Mouse (Mus musculus) liver, embryonic 14.5 days (tissue): ENCODE data around the gene Gpc6. TPM values are rescaled to one million over a fixed set of nuclear protein-coding genes. Genes with fewer than 3 reads are reported as not detected.

Source experiments
- ATAC-seq: fragments of 200-750 bp; cut with Nextera tagmentation; 2 replicates; pipeline ENCODE4 v1.8.0; 2017; ENCODE audit warnings: moderate number of reproducible peaks, mild to moderate bottlenecking, moderate library complexity; ENCODE audit not compliant: insufficient read depth
- DNase-seq, 3 experiments: peaks; one replicate each; pipeline ENCODE4 v3.0.0-alpha.2; 2012 to 2013; ENCODE audit warnings: low read depth in 3 of 3, low spot score in 3 of 3
- H3K27ac ChIP-seq: fragments of 300-500 bp; sonication (generic); 2 replicates; pipeline ENCODE4 v1.5.1; 2014; ENCODE audit warnings: moderate library complexity, mild to moderate bottlenecking, control low read depth, inconsistent platforms
- H3K27me3 ChIP-seq: fragments of 300-500 bp; sonication (generic); 2 replicates; pipeline ENCODE4 v1.6.1; 2014; ENCODE audit warnings: mild to moderate bottlenecking, low read length, moderate library complexity; ENCODE audit not compliant: control insufficient read depth, insufficient read depth
- H3K36me3 ChIP-seq: fragments of 300-500 bp; sonication (generic); replicated peaks from 2 replicates; pipeline ENCODE4 v1.6.1; 2014; ENCODE audit warnings: low read depth; ENCODE audit not compliant: control insufficient read depth, insufficient read depth
- H3K4me1 ChIP-seq, 2 experiments: fragments of 200-500 bp in 1 of 2; fragments of 300-500 bp in 1 of 2; sonication (generic) in 1 of 2; replicated peaks; 2 replicates each; pipeline ENCODE4 v1.6.1; 2012 to 2014; ENCODE audit warnings: antibody characterized with exemption in 1 of 2, inconsistent platforms in 1 of 2, low read length in 1 of 2; ENCODE audit not compliant: control insufficient read depth in 2 of 2, insufficient read depth in 2 of 2
- H3K4me2 ChIP-seq: fragments of 300-500 bp; sonication (generic); 2 replicates; pipeline ENCODE4 v1.6.1; 2014; ENCODE audit warnings: low read depth, mild to moderate bottlenecking, control low read depth, moderate library complexity
- H3K4me3 ChIP-seq, 2 experiments: fragments of 200-500 bp in 1 of 2; fragments of 300-500 bp in 1 of 2; sonication (generic) in 1 of 2; 2 replicates each; pipeline ENCODE4 v1.5.1; 2012 to 2014; ENCODE audit warnings: low read depth in 2 of 2, low read length in 2 of 2, mild to moderate bottlenecking in 2 of 2, control low read depth in 1 of 2, inconsistent platforms in 1 of 2, moderate library complexity in 1 of 2; ENCODE audit not compliant: insufficient read depth in 1 of 2
- H3K9ac ChIP-seq: fragments of 300-500 bp; sonication (generic); replicated peaks from 2 replicates; pipeline ENCODE4 v1.6.1; 2014; ENCODE audit warnings: mild to moderate bottlenecking, control low read depth, moderate library complexity
- H3K9me3 ChIP-seq: fragments of 300-500 bp; sonication (generic); 2 replicates; pipeline ENCODE4 v1.6.1; 2016; ENCODE audit warnings: low read length, mixed read lengths; ENCODE audit not compliant: control insufficient read depth
- CTCF ChIP-seq: IDR thresholded peaks from 2 replicates; pipeline ENCODE4 v1.5.1; 2016; ENCODE audit warnings: antibody characterized with exemption, low read depth, control low read depth
- EP300 ChIP-seq: IDR thresholded peaks from 2 replicates; pipeline ENCODE4 v1.6.1; 2016; ENCODE audit warnings: antibody characterized with exemption, low read depth
- WGBS: fragments of 180-500 bp; shearing (Covaris S2); extraction: QIAGEN DNeasy Blood & Tissue Kit; methylation state at CpG from one replicate; pipeline ENCODE4 v1.1.7; 2014; ENCODE audit not compliant: insufficient replicate concordance; 5-methylcytosine and 5-hydroxymethylcytosine counted together
- polyA plus RNA-seq, 2 experiments: library from polyadenylated mRNA; depleted of rRNA in 1 of 2; stranded (reverse) in 1 of 2; unstranded in 1 of 2; fragments of >200 nt; fragmentation: Nextera tagmentation in 1 of 2; extraction: Ambion mirVana in 1 of 2; gene quantifications; 2 replicates each; pipeline versions ENCODE4 v1.2.1 to v1.2.3; 2012 to 2014

Gpc6 gene
- polyA plus RNA-seq, 2 experiments = 0.97 to 2.3 TPM

- H3K4me3 ChIP-seq = peak overlapping the region; percentile 49 to 51
- 3% methylated on average over 21 of the region's 21 CpGs for WGBS
- DNase-seq (no peak), ATAC-seq (no peak)
- no peak overlapping the region for H3K27ac ChIP-seq
- TF ChIP-seq EP300 (no peak), CTCF (no peak)
- H3K36me3 ChIP-seq = no peaks in the 10 kb centered on the region
- peak overlapping the region; percentile 28 for H3K4me2 ChIP-seq
- no peaks in the 10 kb centered on the region for H3K9me3 ChIP-seq
- peaks cover 18% of the 10 kb centered on the region for H3K27me3 ChIP-seq
- H3K4me1 ChIP-seq = no peaks in the 10 kb centered on the region
- no peak overlapping the region for H3K9ac ChIP-seq
Measured at GRCm38 (mm10) chr14:116927341-116928315, 2.5 kb downstream of the Gpc6 start.

GRCm38 (mm10) chr14:116928395-116928794 lies 3.3 kb downstream of the Gpc6 start:
- DNase-seq (no peak), ATAC-seq (no peak)
- no peaks in the 10 kb centered on the region for H3K9me3 ChIP-seq
- H3K4me3 ChIP-seq = no peak overlapping the region
- H3K36me3 ChIP-seq = no peaks in the 10 kb centered on the region
- no peak for TF ChIP-seq EP300
- no peak for TF ChIP-seq CTCF
- no peak overlapping the region for H3K27ac ChIP-seq
- no peak overlapping the region for H3K9ac ChIP-seq
- no peak overlapping the region for H3K4me2 ChIP-seq
- 44% methylated on average over 2 of the region's 2 CpGs for WGBS
- peaks cover 18% of the 10 kb centered on the region for H3K27me3 ChIP-seq
- H3K4me1 ChIP-seq = no peaks in the 10 kb centered on the region

DNA sequence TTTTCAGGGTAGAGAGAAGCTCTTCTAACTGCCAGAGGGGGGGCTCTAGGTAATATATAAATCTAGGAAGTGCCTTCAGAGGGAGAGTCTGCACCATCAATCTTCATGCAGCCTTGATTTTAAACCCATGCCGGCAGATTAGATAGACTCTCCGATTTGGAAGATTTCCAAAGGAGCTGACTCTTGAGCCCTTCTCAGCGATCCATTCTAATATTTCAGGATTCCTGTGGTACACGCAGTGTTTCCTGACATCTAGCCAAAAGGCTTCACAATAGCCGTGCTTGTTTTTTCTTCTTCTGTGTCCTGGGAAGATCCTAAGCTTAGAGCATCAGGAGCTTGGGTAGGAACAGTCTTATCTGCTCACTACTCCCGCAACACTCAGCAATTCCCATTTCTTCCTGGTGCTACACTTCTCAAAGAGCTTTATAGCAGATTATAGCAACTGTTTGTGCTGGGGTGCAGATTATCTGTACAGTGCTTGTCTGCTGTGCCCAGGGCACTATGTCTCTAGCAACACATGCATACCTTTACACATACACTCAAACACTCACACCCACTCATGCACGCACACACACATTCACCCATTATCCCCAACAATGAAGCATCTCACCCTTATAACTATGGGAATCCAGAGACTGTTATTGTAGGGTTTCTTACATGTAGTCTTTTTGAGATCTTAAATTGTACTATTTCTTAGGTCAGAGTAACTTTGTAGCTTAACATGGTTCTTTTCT lies 3.8 kb downstream of the Gpc6 start:
- H3K4me2 ChIP-seq = no peak overlapping the region
- 59% methylated on average over 7 of the region's 7 CpGs for WGBS

DNA sequence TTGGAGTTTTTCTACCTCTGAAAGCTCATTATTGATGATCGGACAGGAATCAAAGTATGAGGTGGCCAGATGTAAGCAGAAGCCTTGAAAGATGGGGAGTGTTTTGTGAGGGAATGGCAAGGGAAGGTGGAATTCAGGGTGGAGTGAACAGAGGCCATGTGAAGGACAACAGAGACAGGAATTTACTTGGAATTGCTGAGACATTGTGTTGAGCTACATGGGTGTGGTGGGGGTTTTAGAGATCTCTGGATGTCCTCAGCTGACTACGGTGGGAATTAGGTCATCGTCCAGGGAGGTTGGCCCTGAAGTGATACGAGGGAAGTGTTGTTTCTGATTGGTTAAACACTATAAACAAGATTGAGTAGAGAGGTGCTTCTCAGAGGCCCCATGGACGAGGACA lies 8.7 kb downstream of the Gpc6 start:
- Histone ChIP-seq H3K27ac (no peak overlapping the region), H3K27me3 (no peaks in the 10 kb centered on the region), H3K36me3 (no peaks in the 10 kb centered on the region), H3K9me3 (no peaks in the 10 kb centered on the region), H3K4me3 (no peak overlapping the region), H3K4me1 (no peaks in the 10 kb centered on the region), H3K9ac (no peak overlapping the region), H3K4me2 (no peak overlapping the region)
- no peak for DNase-seq
- TF ChIP-seq CTCF (no peak), EP300 (no peak)
- ATAC-seq = no peak
- WGBS = 42% methylated on average over 5 of the region's 5 CpGs

More for the DNA sequence above, 3.8 kb downstream of the Gpc6 start:
- Histone ChIP-seq H3K36me3 (no peaks in the 10 kb centered on the region), H3K9me3 (no peaks in the 10 kb centered on the region), H3K4me1 (no peaks in the 10 kb centered on the region), H3K27ac (no peak overlapping the region), H3K4me3 (no peak overlapping the region), H3K9ac (no peak overlapping the region), H3K27me3 (peaks cover 18% of the 10 kb centered on the region)
- TF ChIP-seq CTCF = no peak
- TF ChIP-seq EP300 = no peak
- ATAC-seq (no peak), DNase-seq (no peak)

GRCm38 (mm10) chr14:116937910-116938560 lies 12.9 kb downstream of the Gpc6 start:
- no peak overlapping the region for H3K27ac ChIP-seq
- no peak overlapping the region for H3K4me3 ChIP-seq
- H3K27me3 ChIP-seq = no peaks in the 10 kb centered on the region
- TF ChIP-seq EP300 = no peak
- TF ChIP-seq CTCF = no peak
- H3K9me3 ChIP-seq = no peaks in the 10 kb centered on the region
- DNase-seq (no peak), ATAC-seq (no peak)
- 60% methylated on average over 14 of the region's 14 CpGs for WGBS
- no peak overlapping the region for H3K9ac ChIP-seq
- no peaks in the 10 kb centered on the region for H3K4me1 ChIP-seq
- H3K36me3 ChIP-seq = no peaks in the 10 kb centered on the region
- no peak overlapping the region for H3K4me2 ChIP-seq
